Mouse (Mus musculus): Measurements from ENCODE around the gene Ptprn2.
"Not testable (repeated sequence)": the region's sequence is repeated elsewhere in the genome, so short reads cannot be mapped to it uniquely, and the experiment has no call there.

Gene Ptprn2

GRCm38 (mm10) chr12:116485591-116486403, at the start of gene Ptprn2:
TSS of gene Ptprn2 (plus strand) at chr12:116485720.
- peak; percentile 82 for DNase-seq

GRCm38 (mm10) chr12:116436125-116436524, 49.4 kb upstream of the Ptprn2 start:
- no peak for DNase-seq

GRCm38 (mm10) chr12:116438591-116438990, 46.9 kb upstream of the Ptprn2 start:
- no peak for DNase-seq

- DNase-seq: peak; percentile 8
Observed at GRCm38 (mm10) chr12:116442184-116442583, 43.3 kb upstream of the Ptprn2 start.

GRCm38 (mm10) chr12:116449536-116449935, 36.0 kb upstream of the Ptprn2 start:
- peak; percentile 8 for DNase-seq

GRCm38 (mm10) chr12:116460379-116461065, 25.0 kb upstream of the Ptprn2 start:
- no peak for DNase-seq

- no peak for DNase-seq
Observed at GRCm38 (mm10) chr12:116467030-116467429, 18.5 kb upstream of the Ptprn2 start.

- no peak for DNase-seq
Observed at GRCm38 (mm10) chr12:116468348-116468747, 17.2 kb upstream of the Ptprn2 start.

GRCm38 (mm10) chr12:116469096-116469495, 16.4 kb upstream of the Ptprn2 start:
- DNase-seq: no peak

GRCm38 (mm10) chr12:116473264-116473663, 12.3 kb upstream of the Ptprn2 start:
- DNase-seq: no peak

- DNase-seq: no peak
Observed at GRCm38 (mm10) chr12:116473761-116474160, 11.8 kb upstream of the Ptprn2 start.

- DNase-seq: no peak
Observed at GRCm38 (mm10) chr12:116474676-116475075, 10.8 kb upstream of the Ptprn2 start.

GRCm38 (mm10) chr12:116478771-116479170, 6.7 kb upstream of the Ptprn2 start:
- DNase-seq: no peak

- DNase-seq: no peak
Observed at GRCm38 (mm10) chr12:116481921-116482320, 3.6 kb upstream of the Ptprn2 start.

GRCm38 (mm10) chr12:116483581-116483980, 1.9 kb upstream of the Ptprn2 start:
- no peak for DNase-seq

- no peak for DNase-seq
Observed at GRCm38 (mm10) chr12:116484991-116485390, 529 bp upstream of the Ptprn2 start.

- DNase-seq: no peak
Observed at GRCm38 (mm10) chr12:116486404-116486730, 847 bp downstream of the Ptprn2 start.

GRCm38 (mm10) chr12:116488836-116489235, 3.3 kb downstream of the Ptprn2 start:
- no peak for DNase-seq

GRCm38 (mm10) chr12:116490575-116491356, 5.2 kb downstream of the Ptprn2 start:
- DNase-seq: no peak

GRCm38 (mm10) chr12:116498666-116499065, 13.1 kb downstream of the Ptprn2 start:
- no peak for DNase-seq

- no peak for DNase-seq
Observed at GRCm38 (mm10) chr12:116500652-116501051, 15.1 kb downstream of the Ptprn2 start.

- no peak for DNase-seq
Observed at GRCm38 (mm10) chr12:116512482-116512881, 27.0 kb downstream of the Ptprn2 start.

GRCm38 (mm10) chr12:116513788-116514187, 28.3 kb downstream of the Ptprn2 start:
- DNase-seq: not testable (repeated sequence)

All from liver (tissue).